Mouse (Mus musculus) c-Kit-positive CD71-negative TER-119-negative erythroid progenitor cells, embryonic 14.5 days (primary cell): ENCODE data around the gene Gm48552.

Source experiments
- DNase-seq: peaks from one replicate; pipeline ENCODE4 v3.0.0-alpha.2; 2013; ENCODE audit warnings: low read depth

Gene Gm48552

GRCm38 (mm10) chr10:81406504-81407440 is 18.0 kb downstream of the Gm48552 start:
- no peak for DNase-seq

GRCm38 (mm10) chr10:81407539-81408423 is 19.0 kb downstream of the Gm48552 start:
- DNase-seq = peak; percentile 91

GRCm38 (mm10) chr10:81408424-81408729 is 19.6 kb downstream of the Gm48552 start:
- DNase-seq = no peak

GRCm38 (mm10) chr10:81408871-81409291 is 20.1 kb downstream of the Gm48552 start:
- DNase-seq = peak; percentile 81

GRCm38 (mm10) chr10:81409330-81409729 is 20.5 kb downstream of the Gm48552 start:
- DNase-seq = no peak

GRCm38 (mm10) chr10:81410350-81410749 is 21.5 kb downstream of the Gm48552 start:
- no peak for DNase-seq

GRCm38 (mm10) chr10:81410981-81411380 is 22.2 kb downstream of the Gm48552 start:
- DNase-seq = no peak

GRCm38 (mm10) chr10:81411471-81412400 is 22.9 kb downstream of the Gm48552 start:
- DNase-seq = no peak

GRCm38 (mm10) chr10:81412586-81413309 is 23.9 kb downstream of the Gm48552 start:
- no peak for DNase-seq

- peak; percentile 62 for DNase-seq
Observed at GRCm38 (mm10) chr10:81413310-81414261, 24.8 kb downstream of the Gm48552 start.

GRCm38 (mm10) chr10:81414682-81415081 is 25.9 kb downstream of the Gm48552 start:
- DNase-seq = no peak

- no peak for DNase-seq
Observed at GRCm38 (mm10) chr10:81415146-81415545, 26.3 kb downstream of the Gm48552 start.

GRCm38 (mm10) chr10:81415549-81416310 is 26.9 kb downstream of the Gm48552 start:
- DNase-seq = no peak

GRCm38 (mm10) chr10:81416581-81417226 is 27.9 kb downstream of the Gm48552 start:
- no peak for DNase-seq

- no peak for DNase-seq
Observed at GRCm38 (mm10) chr10:81417227-81418215, 28.7 kb downstream of the Gm48552 start.

GRCm38 (mm10) chr10:81418216-81419070 is 29.6 kb downstream of the Gm48552 start:
- no peak for DNase-seq
